Mouse (Mus musculus): ENCODE measurements around the gene Gm3250.
"Not testable (repeated sequence)": the region's sequence is repeated elsewhere in the genome, so short reads cannot be mapped to it uniquely, and the experiment has no call there.

Gm3250 gene

DNA sequence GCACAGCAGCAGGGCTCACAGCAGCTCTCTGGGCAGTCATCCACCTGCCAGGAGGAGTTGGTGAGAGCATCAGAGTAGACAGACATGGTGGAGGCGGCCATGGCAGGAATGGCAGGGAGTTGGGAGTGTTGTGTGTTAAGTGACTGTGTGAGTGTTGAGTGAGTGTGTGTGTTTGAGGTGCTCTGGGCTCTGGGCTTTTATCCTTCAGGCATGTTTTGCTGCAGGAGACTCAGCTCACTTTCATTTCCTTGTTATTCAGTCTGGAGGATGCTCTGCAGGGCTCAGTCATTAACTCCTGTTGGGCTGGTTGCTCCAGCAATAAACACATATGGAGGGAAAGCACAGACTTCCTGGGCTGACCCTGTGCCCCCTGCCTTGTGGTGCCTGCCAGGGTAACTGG lies at the start of gene Gm3250:
Gene Gm3250, minus strand, starts transcription at position 101 of the 400 bp plus-strand sequence.
- H3K4me3 ChIP-seq (replicated peaks; ENCODE audit: low read length); H3K9me3 ChIP-seq (ENCODE audit: low read length); H3K4me1 ChIP-seq (replicated peaks; ENCODE audit: low read depth, low read length); H3K27me3 ChIP-seq (ENCODE audit: insufficient read depth, low read length); H3K36me3 ChIP-seq (ENCODE audit: insufficient read depth, low read length): not testable (repeated sequence)

DNA sequence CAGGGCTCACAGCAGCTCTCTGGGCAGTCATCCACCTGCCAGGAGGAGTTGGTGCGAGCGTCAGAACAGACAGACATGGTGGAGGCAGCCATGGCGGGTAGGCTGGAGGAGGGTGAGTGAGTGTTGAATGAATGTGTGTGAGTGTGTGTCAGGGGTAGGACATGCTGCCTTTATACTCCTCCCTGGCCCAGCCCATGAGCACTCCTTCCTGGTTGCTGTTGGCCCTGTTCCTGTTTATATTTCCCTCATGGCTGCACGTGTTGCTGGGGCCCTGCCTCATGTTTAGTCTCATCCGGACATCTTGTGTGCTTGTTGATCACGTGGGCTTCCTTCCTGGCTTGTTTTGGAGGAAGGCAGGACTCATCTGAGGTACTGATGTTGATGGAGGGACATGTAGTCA lies 44.6 kb upstream of the Gm3250 start, which contains the start of gene Krtap10-4:
Gene Krtap10-4, minus strand, starts transcription at position 145 of the 400 bp plus-strand sequence.
- no peak within 1 kb of the TSS for H3K4me3 ChIP-seq (replicated peaks; ENCODE audit: low read length)
- H3K36me3 ChIP-seq (ENCODE audit: insufficient read depth, low read length), result no peaks in the 10 kb centered on the region
- no peaks in the 10 kb centered on the region for H3K4me1 ChIP-seq (replicated peaks; ENCODE audit: low read depth, low read length)
- TF ChIP-seq POU5F1 (IDR thresholded peaks at IDR 0.05; ENCODE audit: borderline replicate concordance, low read length), result no peak
- no peak for TF ChIP-seq CTCF (conservative IDR thresholded peaks at IDR 0.05; ENCODE audit: low read length)
- no peak for TF ChIP-seq NANOG (IDR thresholded peaks at IDR 0.05; ENCODE audit: borderline replicate concordance, low read length)
- no peaks in the 10 kb centered on the region for H3K9me3 ChIP-seq (ENCODE audit: low read length)
- no peaks in the 10 kb centered on the region for H3K27me3 ChIP-seq (ENCODE audit: insufficient read depth, low read length)

DNA sequence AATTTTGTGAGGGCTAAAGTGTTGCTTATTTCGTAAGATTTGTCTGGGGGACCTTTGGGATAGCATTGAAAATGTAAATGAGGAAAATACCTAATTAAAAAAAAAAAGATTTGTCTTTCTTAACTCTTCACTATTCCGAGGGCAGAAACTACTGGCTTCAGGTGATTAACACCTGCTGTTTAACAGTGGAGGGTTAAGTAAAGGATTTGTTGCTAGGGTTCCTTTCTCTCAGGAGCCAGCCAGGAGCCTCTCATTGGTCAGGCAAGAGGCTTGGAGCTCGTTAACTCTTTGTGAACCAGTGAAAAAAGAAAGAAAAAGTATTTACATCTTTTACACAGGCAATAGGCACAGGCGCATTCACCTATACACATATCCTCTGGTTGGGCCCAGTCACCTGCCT lies 36.9 kb upstream of the Gm3250 start:
- Histone ChIP-seq H3K27me3 (ENCODE audit: insufficient read depth, low read length) (no peaks in the 10 kb centered on the region), H3K4me3 (replicated peaks; ENCODE audit: low read length) (no peak overlapping the region), H3K36me3 (ENCODE audit: insufficient read depth, low read length) (no peaks in the 10 kb centered on the region), H3K4me1 (replicated peaks; ENCODE audit: low read depth, low read length) (no peaks in the 10 kb centered on the region), H3K9me3 (ENCODE audit: low read length) (no peaks in the 10 kb centered on the region)
- TF ChIP-seq NANOG (IDR thresholded peaks at IDR 0.05; ENCODE audit: borderline replicate concordance, low read length), result no peak
- TF ChIP-seq CTCF (conservative IDR thresholded peaks at IDR 0.05; ENCODE audit: low read length), result no peak
- no peak for TF ChIP-seq POU5F1 (IDR thresholded peaks at IDR 0.05; ENCODE audit: borderline replicate concordance, low read length)

DNA sequence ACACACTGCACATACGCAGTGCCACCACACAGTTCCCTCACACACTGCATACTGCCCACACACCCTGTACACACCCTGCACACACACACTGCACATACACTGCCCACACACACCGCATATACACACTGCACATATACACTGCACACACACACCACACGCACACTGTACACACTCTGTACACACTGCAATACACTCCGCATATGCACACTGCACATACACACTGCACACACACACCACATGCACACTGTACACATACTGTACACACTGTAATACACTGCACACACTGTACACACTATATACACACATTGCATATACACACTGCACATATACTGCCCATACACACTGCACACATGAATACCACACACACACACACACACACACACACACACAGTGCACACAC lies 36.2 kb upstream of the Gm3250 start:
- Histone ChIP-seq H3K9me3 (ENCODE audit: low read length) (no peaks in the 10 kb centered on the region), H3K4me1 (replicated peaks; ENCODE audit: low read depth, low read length) (no peaks in the 10 kb centered on the region), H3K4me3 (replicated peaks; ENCODE audit: low read length) (no peak overlapping the region), H3K36me3 (ENCODE audit: insufficient read depth, low read length) (no peaks in the 10 kb centered on the region), H3K27me3 (ENCODE audit: insufficient read depth, low read length) (no peaks in the 10 kb centered on the region)
- no peak for TF ChIP-seq NANOG (IDR thresholded peaks at IDR 0.05; ENCODE audit: borderline replicate concordance, low read length)
- no peak for TF ChIP-seq CTCF (conservative IDR thresholded peaks at IDR 0.05; ENCODE audit: low read length)
- TF ChIP-seq POU5F1 (IDR thresholded peaks at IDR 0.05; ENCODE audit: borderline replicate concordance, low read length), result no peak

DNA sequence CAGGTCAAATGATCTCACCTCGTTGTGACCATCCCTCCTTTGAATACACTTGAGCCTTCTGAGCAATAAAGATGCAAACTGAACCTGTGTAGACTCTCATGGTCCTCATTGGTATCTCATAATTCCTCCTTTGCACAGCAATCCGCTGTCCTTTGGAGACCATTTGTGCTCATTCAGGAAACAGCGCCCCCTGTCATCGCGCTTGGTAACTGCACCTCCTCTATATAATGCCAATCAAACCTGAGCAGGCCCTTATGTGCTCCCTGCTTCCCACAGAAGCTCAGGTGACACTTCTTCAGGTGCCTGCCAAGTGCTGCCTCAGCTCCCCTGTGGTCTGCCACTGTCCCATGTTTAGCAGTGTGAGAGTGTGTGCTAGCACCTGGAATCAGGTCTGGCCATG lies 33.2 kb upstream of the Gm3250 start:
- peak; percentile 90 for TF ChIP-seq CTCF (conservative IDR thresholded peaks at IDR 0.05; ENCODE audit: low read length)
- TF ChIP-seq NANOG (IDR thresholded peaks at IDR 0.05; ENCODE audit: borderline replicate concordance, low read length), result no peak

DNA sequence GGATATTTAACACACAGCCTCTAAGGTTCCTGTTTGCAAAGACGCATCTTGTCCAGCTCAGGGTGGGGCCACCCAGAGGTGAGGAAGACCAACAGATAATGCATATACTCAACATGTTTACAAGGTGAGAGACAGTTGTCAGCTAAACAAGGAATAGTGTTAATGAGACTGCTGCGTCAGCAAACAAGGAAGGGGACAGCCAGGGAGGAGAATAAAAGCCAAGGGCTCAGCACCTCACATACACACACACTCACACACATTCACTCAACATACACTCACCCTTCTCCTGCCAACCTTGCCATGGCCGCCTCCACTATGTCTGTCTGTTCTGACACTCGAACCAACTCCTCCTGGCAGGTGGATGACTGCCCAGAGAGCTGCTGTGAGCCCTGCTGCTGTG lies 32.0 kb upstream of the Gm3250 start, which contains the start of gene Gm2696:
Gene Gm2696, plus strand, starts transcription at position 301 of the 400 bp plus-strand sequence.
- H3K27me3 ChIP-seq (ENCODE audit: insufficient read depth, low read length), result no peaks in the 10 kb centered on the region
- TF ChIP-seq POU5F1 (IDR thresholded peaks at IDR 0.05; ENCODE audit: borderline replicate concordance, low read length) (no peak), CTCF (conservative IDR thresholded peaks at IDR 0.05; ENCODE audit: low read length) (no peak), NANOG (IDR thresholded peaks at IDR 0.05; ENCODE audit: borderline replicate concordance, low read length) (no peak)
- peaks cover 17% of the 10 kb centered on the region for H3K9me3 ChIP-seq (ENCODE audit: low read length)
- H3K4me1 ChIP-seq (replicated peaks; ENCODE audit: low read depth, low read length), result no peaks in the 10 kb centered on the region
- H3K36me3 ChIP-seq (ENCODE audit: insufficient read depth, low read length), result no peaks in the 10 kb centered on the region
- no peak within 1 kb of the TSS for H3K4me3 ChIP-seq (replicated peaks; ENCODE audit: low read length)

More for the DNA sequence above, 33.2 kb upstream of the Gm3250 start:
- H3K27me3 ChIP-seq (ENCODE audit: insufficient read depth, low read length), result no peaks in the 10 kb centered on the region
- no peak overlapping the region for H3K4me3 ChIP-seq (replicated peaks; ENCODE audit: low read length)
- H3K36me3 ChIP-seq (ENCODE audit: insufficient read depth, low read length), result no peaks in the 10 kb centered on the region
- H3K9me3 ChIP-seq (ENCODE audit: low read length), result peaks cover 5% of the 10 kb centered on the region
- no peaks in the 10 kb centered on the region for H3K4me1 ChIP-seq (replicated peaks; ENCODE audit: low read depth, low read length)

DNA sequence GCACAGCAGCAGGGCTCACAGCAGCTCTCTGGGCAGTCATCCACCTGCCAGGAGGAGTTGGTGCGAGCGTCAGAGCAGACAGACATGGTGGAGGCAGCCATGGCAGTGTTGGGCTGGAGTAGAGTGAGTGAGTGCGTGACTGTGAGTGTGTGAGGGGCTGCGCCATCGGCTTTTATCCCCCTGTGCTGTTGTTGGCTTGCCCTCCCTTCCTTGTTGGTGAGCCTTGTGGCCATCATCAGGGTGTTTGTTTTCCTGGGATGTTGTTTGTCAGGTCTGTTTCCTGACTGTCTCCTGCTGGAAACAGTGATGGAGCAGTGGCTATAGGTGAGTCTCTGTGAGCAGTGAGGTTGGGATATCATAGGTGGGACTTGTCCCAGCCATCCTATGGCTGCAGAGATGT lies 29.4 kb upstream of the Gm3250 start, which contains the start of gene Gm9507:
Gene Gm9507, minus strand, starts transcription at position 101 of the 400 bp plus-strand sequence.
- Histone ChIP-seq H3K27me3 (ENCODE audit: insufficient read depth, low read length) (no peaks in the 10 kb centered on the region), H3K9me3 (ENCODE audit: low read length) (peaks cover 31% of the 10 kb centered on the region), H3K4me3 (replicated peaks; ENCODE audit: low read length) (no peak within 1 kb of the TSS), H3K36me3 (ENCODE audit: insufficient read depth, low read length) (no peaks in the 10 kb centered on the region), H3K4me1 (replicated peaks; ENCODE audit: low read depth, low read length) (no peaks in the 10 kb centered on the region)
- no peak for TF ChIP-seq CTCF (conservative IDR thresholded peaks at IDR 0.05; ENCODE audit: low read length)
- TF ChIP-seq POU5F1 (IDR thresholded peaks at IDR 0.05; ENCODE audit: borderline replicate concordance, low read length), result no peak

DNA sequence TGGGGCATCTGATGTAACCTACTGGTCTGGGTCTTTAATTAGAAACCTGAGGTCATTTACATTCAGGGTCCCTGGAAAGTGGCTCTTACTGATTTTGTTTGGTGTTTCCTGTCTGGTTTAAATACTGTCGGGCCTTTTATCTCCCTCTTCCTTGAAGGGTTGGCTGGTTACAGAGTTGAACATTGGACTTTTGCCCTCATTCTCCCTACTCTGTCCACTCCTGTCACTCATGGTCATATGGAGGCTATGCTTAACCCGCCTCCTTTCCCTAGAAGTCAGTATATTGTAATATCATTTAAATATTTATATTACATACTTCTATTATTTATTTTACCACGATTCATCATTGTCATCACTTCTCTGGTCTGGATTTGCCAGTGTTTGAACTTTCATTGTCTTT lies 21.8 kb upstream of the Gm3250 start:
- TF ChIP-seq POU5F1 (IDR thresholded peaks at IDR 0.05; ENCODE audit: borderline replicate concordance, low read length) (no peak), NANOG (IDR thresholded peaks at IDR 0.05; ENCODE audit: borderline replicate concordance, low read length) (no peak), CTCF (conservative IDR thresholded peaks at IDR 0.05; ENCODE audit: low read length) (no peak)

DNA sequence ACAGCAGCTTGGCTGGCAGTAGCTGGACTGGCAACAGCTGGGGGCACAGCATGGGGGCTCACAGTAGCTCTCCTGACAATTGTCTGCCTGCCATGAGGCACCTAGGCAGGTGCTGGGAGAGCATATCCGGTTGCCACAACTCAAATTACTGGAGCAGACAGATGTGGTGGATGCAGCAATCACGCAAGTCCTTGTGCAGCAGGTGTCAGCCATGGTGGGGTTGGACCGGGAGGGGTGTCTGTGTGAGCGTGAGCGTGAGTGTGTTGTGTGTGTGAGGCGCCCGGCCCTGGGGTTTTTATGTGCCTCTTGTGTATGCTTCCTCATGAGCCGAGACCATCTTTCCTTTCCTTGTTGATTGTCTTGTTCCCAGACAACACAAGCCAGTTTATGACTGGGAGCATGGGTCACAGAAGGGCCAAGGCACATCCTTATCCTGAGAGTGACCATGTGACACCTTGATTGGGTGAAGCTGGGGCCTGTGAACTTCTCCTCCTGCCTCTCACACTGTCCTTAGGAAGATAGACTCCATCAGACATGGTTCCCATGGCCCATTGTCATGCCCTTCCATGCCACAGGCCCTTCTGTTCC lies 16.7 kb upstream of the Gm3250 start, which contains the start of gene Gm19668:
Gene Gm19668, minus strand, starts transcription at position 213 of the 588 bp plus-strand sequence.
- no peak within 1 kb of the TSS for H3K4me3 ChIP-seq (replicated peaks; ENCODE audit: low read length)
- TF ChIP-seq NANOG (IDR thresholded peaks at IDR 0.05; ENCODE audit: borderline replicate concordance, low read length) (no peak), CTCF (conservative IDR thresholded peaks at IDR 0.05; ENCODE audit: low read length) (no peak)
- H3K9me3 ChIP-seq (ENCODE audit: low read length), result peaks cover 2% of the 10 kb centered on the region; the same call in 1 of the 2 replicates

More for the DNA sequence above, 21.8 kb upstream of the Gm3250 start:
- no peak overlapping the region for H3K4me3 ChIP-seq (replicated peaks; ENCODE audit: low read length)
- H3K9me3 ChIP-seq (ENCODE audit: low read length), result peaks cover 19% of the 10 kb centered on the region
- H3K36me3 ChIP-seq (ENCODE audit: insufficient read depth, low read length), result no peaks in the 10 kb centered on the region
- 0 out of 2 replicates have a peak, but pooled peaks cover 3% of the 10 kb centered on the region for H3K4me1 ChIP-seq (replicated peaks; ENCODE audit: low read depth, low read length)
- H3K27me3 ChIP-seq (ENCODE audit: insufficient read depth, low read length), result no peaks in the 10 kb centered on the region

DNA sequence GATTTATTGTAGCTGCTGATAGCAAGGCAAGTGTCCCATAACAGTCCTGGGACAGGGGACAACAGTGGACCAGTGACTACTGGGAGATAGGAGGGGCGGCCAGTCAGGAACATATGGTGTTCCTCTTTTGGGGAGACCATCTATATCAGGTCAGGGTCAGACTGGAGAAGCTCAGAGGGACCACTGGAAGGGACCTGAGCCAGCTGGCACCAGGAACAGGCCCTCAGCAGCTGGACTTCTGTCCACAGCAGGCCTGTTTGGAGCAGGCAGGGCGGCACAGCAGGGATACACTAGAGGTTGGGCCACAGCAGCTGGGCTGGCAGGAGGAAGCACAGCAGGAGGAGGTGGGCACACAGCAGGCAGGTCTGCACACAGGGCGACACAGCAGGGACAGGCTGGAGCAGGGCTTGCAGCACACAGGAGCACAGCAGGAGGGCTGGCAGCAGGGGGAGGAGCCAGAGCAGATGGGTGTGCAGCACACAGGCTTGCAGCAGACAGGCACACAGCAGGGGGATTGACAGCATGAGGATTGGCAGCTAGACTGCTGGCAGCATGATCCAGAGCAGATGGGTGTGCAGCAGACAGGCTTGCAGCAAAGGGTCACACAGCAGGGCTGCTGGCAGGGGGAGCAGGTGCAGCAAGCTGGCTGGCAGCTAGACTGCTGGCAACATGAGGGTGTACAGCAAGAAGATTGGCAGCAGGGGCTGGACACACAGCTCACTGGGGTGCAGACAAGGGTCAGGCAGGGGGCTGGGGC lies 16.0 kb upstream of the Gm3250 start:
- not testable (repeated sequence) for H3K36me3 ChIP-seq (ENCODE audit: insufficient read depth, low read length); H3K4me3 ChIP-seq (replicated peaks; ENCODE audit: low read length); H3K9me3 ChIP-seq (ENCODE audit: low read length); H3K27me3 ChIP-seq (ENCODE audit: insufficient read depth, low read length)
- H3K4me1 ChIP-seq (replicated peaks; ENCODE audit: low read depth, low read length), result peaks cover 30% of the 10 kb centered on the region

More for the DNA sequence above, 16.7 kb upstream of the Gm3250 start, which contains the start of gene Gm19668:
- Histone ChIP-seq H3K36me3 (ENCODE audit: insufficient read depth, low read length) (no peaks in the 10 kb centered on the region), H3K4me1 (replicated peaks; ENCODE audit: low read depth, low read length) (peaks cover 30% of the 10 kb centered on the region), H3K27me3 (ENCODE audit: insufficient read depth, low read length) (no peaks in the 10 kb centered on the region)
